Mouse (Mus musculus): Measurements from ENCODE around the gene Unc13a.
"Not testable (repeated sequence)": the region's sequence is repeated elsewhere in the genome, so short reads cannot be mapped to it uniquely, and the experiment has no call there.

Gene Unc13a

DNA sequence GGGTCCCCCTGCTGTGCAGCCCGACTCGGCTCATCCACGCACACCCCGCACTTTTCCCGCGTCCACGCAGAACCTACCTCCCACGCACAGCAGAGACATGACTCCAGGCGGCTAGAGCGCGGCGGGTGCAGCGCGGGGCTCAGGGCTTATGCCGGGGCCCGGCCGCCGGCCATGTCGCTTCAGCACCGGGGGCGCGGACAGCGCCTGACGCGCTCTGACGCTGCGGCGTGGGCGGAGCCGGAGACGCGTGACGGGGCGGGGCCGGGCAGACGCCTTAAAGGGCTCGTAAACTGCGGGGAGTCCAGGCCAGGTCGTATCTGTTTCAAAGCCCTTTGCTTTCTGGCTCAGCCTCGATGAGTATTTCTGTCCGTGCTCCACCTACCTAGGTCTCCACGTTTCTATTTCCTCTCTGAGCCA is at the start of gene Unc13a:
TSS of gene Unc13a (minus strand) at position 209 of the 417 bp plus-strand sequence.
- DNase-seq = peak; percentile 93

DNA sequence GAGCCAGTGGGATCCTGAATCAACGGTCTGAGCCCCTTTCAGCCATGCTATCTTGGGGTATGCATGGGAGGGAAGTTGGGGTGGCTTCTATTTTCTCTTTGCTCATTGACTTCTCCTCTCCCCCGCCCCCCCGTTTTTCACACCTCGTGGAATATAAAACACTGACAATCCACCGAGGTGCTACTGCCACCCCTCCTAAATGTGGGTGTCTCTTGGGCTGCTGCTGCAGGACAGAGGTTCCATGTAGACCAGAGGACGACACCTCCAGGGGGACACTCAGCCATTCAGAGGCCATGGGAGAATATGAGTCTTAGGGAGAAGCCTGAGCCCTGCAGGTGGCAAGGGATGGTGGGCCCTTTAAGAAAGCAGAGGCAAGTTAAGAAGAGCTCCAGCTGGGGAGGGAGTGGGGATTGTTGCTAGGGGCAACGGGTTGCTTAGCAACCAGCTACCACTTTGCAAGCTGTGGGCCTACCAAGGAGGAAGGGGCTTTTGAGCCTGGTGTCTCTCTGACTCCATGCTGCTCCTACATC is 48.4 kb upstream of the Unc13a start:
- DNase-seq = peak; percentile 79

DNA sequence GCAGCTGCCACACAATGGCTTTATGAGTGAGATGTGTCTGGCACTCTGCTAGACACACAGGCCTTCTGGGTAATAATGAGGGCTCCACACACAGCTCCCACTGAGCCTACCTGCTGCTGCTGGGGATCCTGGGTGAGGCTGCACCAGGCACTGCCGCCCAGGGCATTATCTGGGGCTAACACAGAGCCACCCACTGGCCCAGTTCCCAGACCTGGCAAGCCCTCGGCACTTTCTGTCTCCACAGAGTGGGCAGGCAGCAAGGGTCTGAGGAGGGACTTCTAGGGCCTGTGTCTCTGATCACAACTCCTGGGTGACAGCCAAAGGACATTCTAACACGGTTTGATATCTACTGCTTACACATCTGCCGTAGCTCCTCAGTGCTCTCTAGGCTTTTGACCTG is 47.7 kb upstream of the Unc13a start:
- no peak for DNase-seq

DNA sequence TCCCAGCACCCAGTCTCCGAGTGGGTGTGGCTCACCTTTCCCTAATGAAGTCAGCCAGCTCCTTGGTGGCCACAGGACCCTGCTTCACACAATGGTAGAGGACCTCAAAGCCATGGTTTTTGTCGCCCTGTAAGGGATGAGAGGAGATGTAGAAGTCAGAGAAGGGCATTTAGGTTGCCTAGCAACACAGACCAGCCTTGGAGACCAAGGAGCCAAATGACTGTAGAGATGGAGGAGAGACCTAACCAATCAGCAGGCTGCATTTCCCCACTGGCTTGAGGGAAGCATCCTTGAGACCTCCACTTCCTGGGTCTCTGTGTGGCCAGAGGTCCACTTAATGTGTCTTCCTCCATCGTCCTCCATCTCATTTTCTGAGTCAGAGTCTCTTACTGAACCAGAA is 46.7 kb upstream of the Unc13a start:
- no peak for DNase-seq

DNA sequence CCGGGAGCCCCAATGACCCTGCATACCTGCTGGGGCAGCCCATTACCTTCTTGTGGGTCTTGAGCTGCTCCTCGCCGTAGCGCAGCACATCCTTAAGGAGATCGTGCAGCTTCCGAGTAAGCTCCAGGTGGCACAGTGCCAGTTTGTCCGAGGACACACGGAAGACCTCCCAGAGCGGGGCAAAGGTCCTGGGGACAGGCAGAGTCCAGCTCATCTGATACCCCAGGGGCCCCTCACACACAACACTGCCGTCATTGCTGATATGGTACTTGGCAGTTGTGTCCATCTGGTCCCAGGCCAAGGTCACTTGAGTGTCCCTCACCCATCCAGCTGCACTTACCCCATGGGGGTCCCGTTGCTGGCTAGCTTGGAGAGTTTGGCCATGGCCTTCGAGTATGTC is 45.5 kb upstream of the Unc13a start:
- DNase-seq = no peak

DNA sequence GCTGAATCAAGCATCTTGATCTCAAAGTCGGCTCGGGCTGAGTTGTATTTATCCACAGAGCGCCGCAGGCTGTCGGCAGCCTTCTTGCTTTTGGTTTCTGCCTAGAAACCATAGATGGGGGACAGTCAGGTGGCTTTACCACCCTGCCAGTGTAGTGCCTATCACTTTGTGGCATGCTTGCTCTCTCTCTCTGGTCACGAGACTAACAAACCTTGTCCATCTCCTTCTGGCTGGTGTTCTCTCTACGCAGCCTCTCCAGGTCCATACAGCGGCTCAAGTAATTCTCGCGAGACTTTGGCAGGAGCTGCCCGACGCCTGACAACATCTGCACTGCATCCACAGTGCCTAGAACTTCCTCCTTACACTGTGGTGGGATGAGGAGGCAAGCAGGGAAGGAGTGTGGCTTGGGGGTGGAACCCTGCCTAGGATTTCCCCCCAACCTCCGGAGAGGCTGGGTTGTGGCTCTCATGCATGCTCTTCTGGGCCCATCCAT is 45.0 kb upstream of the Unc13a start:
- no peak for DNase-seq

DNA sequence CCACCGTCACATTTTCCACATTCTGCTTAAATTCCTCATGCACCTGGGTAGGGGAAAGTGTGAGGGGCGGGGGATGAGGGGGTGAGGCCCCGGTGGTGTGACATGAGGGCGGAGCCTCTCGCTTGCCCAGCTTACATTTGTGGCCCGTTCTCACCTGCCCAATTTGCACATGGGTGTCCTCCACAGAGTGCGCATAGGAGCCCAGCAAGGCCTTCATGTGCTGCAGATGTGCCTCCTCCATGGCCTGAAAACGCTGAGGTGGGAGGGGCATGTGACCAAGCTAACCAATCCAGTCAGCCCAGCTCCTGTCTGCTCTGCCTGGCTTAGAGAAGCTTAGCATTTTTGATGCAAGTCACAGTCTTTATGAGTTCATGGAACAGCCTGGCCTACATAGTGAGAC is 44.0 kb upstream of the Unc13a start:
- DNase-seq = no peak

DNA sequence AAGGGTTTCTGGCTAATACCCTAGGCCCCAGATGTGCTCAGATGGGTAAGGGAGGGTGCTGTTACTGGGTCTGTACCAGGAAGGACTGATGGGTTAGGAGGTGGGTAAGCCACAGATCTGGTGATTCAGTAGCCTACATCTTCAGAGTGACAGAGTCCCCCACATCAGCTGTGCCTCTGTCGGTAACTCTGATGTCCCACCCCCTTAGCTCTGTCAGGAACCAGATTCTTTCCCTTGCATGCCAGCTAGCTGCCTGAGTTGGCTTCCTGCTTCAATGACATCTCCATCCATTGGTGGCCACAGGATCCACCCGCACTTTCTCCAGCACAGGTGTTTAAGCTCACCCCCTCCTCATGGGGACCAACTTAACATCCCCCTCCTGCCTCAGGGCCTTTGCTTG is 40.0 kb upstream of the Unc13a start:
- DNase-seq = no peak

DNA sequence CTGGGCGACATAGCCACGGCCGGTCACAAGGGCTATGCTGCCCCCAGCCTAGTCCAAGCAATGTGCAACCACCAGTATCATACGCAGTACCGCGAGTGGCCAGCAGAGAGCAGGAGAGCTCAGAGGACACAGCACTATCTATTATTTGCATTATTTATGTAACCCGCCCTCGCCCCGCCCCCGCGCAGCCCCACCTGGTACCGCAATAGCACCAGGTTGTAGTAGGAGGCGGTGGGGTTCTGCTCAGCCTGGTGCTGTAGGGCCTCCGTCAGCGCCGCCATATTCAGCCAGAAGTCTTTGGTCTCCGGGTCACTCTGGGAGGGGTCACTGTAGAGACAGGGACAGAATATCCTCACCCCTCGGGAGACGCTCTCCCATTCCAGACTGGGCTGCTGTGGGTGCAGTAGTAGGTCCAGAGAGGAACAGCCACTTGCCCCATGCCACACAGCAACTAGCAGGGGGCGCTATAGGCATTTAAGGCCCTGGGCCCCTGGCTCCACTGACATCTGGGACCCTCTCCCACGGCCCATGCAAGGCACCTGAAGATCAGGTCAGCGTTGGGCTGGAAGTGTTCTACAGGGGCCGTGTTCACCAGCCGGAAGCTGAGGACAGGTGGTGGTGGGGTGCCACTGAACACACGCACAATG is 38.4 kb upstream of the Unc13a start:
- peak; percentile 78 for DNase-seq

DNA sequence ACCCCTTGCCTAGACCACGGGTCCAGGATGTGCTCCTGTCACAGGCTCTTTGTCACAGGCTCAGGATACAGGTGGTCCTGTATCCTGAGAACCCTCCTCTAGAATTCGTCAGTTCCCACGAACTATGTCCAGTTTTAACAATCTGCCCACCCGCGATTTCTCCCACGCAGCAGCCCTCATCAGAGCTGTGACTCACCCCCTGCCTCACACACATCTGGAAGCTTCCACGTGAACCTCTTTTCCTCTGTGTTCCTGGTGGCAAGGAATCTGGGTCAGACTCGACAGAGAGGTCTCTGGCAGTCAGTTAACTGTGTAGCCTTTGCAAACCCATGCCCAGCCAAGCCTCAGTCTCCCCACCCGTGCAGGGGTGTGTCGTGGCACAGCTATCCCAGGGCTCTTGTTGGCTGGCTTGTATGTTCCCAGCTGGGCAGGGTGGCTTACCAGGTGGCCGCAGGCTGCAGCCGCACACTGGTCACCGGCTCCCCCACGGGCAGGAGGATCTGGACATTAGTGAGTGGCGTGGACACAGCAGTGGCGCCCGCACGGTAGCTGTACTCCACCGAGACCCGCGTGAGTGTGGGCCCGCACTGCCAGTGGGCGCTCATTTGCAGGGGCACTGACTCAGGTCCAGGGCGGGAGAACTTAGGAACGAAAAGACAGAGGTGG is 37.7 kb upstream of the Unc13a start:
- no peak for DNase-seq

DNA sequence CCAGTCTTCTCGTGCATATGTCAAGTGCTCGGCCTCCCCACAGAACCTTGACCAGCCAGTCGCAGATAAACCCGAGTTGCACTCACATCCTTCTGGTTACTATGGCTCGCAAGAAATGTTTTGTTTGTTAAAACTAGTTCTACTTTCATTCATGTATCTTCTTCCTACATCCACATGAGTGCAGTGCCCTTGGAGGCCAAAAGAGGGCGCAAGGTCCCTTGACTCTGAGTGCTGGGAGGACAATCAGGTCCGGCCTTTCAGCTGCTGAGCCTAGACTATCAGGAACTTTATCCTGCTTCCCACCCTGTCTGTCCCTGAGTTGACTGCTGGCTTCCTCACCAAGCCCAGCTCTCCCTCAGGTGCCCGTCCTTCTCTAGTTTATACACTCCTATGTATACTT is 36.3 kb upstream of the Unc13a start:
- DNase-seq = peak; percentile 79

DNA sequence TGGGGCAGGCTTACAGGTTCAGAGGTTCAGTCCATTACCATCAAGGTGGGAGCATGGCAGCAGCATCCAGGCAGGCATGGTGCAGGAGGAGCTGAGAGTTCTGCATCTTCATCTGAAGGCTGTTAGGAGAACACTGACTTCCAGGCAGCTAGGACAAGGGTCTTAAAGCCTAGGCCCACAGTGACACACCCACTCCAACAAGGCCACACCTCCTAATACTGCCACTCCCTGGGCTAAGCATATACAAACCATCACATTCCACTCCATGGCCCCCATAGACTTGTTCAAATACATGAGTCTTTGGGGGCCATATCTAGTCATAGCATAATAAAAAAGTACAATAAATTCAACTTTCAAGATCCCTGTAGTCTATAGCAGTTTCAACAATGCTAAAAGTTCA is 31.8 kb upstream of the Unc13a start:
- not testable (repeated sequence) for DNase-seq

DNA sequence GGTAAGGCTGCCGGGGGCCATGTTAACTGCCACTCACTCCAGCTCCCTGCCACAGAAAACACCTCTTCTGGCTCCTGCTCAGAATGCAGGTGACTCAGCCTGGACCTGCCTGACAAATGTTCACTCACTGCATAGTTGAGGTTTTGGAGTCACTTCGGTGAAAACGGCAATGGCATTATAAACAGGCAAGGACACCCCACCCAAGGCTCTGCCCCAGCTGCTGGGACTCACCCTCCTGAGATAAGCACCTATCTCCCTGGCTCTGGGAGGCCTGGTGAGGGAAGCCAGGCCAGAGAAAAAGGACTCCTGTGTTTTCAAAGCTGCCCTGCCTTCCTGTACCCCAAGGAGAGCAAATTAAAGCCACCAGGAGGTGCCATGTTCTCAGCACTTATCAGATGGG is 31.4 kb upstream of the Unc13a start:
- no peak for DNase-seq

DNA sequence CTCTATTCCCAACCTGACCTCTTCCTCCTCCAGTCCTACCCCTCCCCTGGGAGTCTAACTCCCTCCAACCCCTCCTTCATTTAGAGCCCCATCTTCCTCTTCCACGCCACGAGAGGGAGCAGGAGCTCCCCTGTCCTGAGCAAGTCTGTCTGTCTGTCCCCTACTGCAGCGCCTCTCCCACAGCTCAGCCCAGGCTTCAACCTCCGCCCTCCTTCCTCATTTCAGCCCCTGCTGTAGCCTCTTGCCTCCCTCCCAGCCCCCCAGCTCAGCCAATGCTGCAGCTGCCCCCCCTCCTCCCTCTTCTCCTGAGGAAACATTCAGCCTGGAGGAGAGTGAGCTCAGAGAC is 30.5 kb upstream of the Unc13a start:
- DNase-seq = no peak

DNA sequence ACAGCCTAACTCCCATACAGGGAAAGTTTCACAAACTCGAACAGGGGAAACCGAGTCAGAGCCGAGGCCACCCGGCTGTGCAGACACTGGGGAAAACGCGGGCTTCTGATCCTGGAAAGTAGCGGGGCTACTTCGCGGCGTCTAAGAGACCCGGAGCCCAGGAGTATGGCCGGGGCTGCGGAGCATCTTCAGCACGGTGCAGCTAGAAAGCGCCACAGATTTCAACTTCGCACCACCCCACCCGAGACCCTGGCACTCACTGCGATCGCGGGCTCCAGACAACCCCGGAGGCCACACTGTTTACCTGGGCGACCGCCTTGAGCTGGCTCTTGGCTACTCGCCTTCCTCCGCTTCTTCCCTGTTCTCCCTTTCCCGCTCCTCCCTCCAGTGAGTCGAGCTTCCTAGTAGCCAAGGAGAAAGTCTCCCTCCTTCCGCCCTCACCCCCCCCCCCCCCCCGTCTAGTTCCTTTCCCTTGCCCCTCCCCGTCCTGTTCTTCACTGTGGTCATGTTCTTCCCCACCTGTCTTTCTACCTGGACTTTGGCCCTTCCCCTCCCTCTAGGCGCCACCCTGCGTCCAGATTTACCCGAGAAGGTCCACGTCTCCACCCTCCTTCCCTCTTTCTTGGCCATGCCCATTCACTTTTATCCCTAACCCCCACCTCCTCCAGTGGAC is 30.0 kb upstream of the Unc13a start, which contains the start of gene B3gnt3:
TSS of gene B3gnt3 (minus strand) at position 376 of the 673 bp plus-strand sequence.
- no peak for DNase-seq

DNA sequence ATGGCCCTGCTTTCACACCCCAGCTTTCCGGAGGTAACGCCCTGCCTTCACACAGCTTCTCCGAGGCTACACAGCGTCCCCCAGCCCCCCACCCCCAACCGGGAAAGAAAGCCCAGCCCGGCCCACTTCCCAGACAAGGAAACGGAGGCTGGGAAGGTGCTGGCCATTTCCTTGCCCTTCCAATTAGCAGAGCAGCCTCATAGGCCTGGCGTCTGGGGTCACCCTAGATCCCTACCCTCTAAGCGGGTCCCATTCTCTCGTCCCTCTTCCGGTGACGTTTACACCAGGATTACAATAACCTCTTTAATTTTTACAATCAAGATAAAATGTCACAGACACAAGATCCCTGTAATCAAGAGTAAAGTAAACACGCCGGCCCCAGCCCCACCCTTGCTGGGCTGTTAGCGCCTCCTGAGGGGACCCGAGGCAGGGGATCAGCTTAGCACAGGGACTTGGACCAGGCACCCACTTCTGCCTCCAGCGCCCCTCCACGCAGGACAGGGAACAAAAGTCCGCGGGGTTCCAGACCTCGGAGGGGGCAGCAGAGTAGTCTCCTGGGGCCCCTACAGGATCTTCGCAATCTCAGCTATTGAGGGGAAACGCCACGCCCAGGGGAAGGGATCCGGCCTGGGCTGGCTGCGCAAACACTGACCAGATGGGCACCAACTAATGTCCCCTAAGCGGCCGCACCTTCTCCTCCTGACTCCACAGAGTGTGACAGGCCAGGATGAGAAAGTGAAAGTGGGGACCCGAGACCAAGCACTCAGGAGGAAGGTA is 29.1 kb upstream of the Unc13a start:
- DNase-seq = no peak

DNA sequence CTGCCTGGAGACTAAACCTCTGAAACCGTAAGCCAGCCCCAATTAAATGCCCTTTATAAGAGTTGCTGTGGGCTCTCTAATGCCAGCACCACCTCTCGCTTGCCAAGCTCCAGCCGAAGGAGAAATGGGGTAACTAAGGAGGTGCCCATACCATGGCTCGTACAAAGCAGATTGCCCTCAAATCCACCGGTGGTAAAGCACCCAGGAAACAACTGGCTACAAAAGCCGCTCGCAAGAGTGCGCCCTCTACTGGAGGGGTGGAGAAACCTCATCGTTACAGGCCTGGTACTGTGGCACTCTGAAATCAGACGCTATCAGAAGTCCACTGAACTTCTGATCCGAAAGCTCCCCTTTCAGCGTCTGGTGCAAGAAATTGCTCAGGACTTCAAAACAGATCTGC is 23.9 kb upstream of the Unc13a start:
- DNase-seq = not testable (repeated sequence)

DNA sequence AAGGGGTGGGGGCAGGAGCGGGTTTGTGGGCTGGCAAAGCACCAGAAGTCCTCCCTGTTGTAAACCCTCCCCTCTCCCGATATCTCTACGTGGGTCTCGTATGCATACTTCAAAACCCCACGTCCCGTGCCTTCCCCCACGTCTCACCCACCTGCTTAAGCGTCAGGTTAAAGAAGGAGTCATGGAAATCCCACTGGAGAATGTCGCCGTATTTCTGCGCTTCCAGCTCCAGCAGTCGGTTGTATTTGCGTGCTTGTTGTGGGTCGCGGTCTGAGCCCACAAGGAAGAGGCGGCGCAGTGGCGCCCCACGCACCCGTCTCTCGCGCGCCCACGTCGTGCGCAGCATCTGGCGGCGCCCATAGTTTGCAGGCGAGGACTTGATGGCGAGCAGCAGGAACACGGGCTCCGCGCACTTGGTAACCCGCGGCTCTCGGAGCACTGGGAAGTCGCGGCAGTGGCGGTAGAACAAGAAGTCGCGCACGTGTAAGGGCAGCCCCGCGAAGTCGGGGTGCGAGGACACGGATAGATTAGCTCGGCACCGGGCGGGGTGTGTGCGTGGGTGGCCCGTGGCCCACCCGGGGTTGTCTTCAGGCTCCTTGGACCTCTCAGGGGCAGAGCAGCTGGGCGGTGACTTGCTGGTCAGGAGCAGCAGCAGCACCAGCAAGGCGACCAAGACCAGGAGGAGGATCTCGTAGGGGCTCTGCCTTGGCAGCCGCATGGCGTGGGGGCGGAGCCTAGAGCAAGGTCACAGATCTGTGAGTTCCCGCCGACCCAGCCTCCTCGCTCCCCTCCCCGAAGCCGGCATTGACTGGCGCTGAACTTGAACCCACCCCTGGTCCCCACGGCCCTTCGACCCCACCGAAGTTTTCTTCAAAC is 21.8 kb upstream of the Unc13a start:
- DNase-seq = peak; percentile 43

DNA sequence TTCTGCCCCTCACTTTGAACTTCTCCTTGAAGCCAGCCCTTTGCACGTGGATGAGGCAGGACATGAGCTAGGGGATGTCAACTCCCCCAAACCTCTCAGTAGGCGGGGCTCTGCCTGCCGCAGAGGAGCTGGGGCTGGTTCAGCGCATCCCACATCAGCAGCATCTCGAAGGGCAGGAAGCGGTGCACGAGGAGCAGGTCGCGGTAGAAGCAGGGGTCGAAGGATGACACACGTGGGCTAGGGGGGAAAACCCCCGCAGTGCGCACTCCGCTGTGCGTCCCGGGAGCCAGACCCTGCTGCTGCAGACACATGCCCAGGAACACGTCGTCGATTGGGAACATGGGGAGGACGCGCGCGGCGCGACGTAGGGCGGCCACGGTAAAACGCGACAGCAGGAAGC is 21.0 kb upstream of the Unc13a start:
- peak; percentile 66 for DNase-seq

DNA sequence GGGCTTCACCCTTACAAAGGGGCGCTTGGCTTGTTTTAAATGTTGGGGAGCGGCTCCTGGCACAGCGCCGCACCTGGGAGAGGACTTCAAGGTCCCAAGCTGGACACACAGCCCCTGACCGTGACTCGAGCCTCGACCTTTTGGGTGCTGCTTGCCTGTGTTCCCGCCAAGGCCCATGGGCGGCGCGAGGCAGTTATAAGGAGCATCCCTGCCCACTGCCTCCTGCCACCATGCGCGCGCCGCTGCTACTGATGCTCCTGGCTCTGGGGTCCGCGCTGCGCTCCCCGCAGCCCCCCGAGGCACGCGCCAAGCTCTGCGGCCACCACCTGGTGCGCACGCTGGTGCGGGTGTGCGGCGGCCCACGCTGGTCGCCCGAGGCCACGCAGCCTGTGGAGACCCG is 17.5 kb upstream of the Unc13a start, which contains the start of gene Insl3:
TSS of gene Insl3 (plus strand) at position 187 of the 400 bp plus-strand sequence.
- DNase-seq = no peak

DNA sequence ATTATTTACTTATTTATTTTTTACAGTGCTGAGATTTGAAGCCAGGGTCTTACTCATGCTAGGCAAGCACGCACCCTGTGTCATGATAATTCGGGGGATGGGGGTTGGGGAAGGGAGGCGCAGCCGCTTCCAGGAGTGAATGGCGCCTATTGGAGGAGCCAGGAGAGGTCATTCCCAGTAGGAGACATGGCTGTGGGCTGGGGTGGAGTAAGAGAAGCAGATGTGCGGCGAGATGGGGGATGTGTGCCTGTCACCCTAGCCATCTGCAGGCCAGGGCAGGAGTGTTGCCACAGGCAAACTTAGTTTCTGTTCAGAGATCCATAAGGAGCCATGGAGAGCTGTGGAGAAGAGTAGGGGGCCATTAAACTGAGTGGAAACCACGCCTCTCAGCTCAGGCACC is 16.1 kb upstream of the Unc13a start:
- DNase-seq = no peak

DNA sequence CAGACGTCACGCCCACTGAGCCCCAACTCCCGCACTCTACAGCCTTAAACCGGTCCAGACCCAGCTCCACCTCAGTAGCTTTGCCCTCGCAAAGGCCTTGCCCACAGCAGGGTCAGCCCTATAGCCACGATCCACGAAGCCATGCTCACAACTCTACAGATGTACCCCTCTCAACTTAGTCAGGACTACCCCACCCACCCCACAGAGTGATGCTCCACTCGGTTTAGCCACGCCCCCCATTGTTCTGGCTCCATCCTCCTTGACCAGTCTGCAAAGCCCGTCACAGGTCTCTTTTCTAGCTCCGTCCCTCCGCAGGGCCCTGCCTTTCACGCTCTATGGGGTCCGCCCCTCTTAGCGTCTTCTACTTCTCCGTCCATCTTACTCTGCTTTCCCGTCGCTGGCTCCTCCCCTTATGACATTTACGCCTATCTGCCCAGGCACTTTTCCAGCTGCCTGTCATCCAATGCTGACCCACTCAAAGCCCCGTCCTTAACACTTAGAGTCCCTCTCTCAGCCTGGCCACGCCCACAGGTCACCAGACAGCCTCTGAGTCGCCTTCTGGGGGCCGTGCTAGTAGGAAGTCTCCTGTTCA is 14.7 kb upstream of the Unc13a start:
- DNase-seq = no peak

All from thymus, postnatal 14 days (tissue).